Mouse (Mus musculus) intestine, embryonic 14.5 days (tissue): ENCODE data around the gene Nup107. TPM values are rescaled to one million over a fixed set of nuclear protein-coding genes. Genes with fewer than 3 reads are reported as not detected.

Experiments
- ATAC-seq: fragments of 200-750 bp; cut with Nextera tagmentation; replicated peaks from 2 replicates; pipeline ENCODE4 v1.8.0; 2017; ENCODE audit warnings: low read depth, moderate number of reproducible peaks, moderate TSS enrichment, moderate library complexity; ENCODE audit not compliant: low FRiP score, low TSS enrichment
- DNase-seq: peaks from one replicate; pipeline ENCODE4 v3.0.0-alpha.2; 2018; ENCODE audit warnings: low spot score
- H3K27ac ChIP-seq: fragments of 300-500 bp; sonication (generic); 2 replicates; pipeline ENCODE4 v1.5.1; 2014; ENCODE audit warnings: low read depth, mild to moderate bottlenecking, control low read depth
- H3K27me3 ChIP-seq: fragments of 300-500 bp; sonication (generic); replicated peaks from 2 replicates; pipeline ENCODE4 v1.6.1; 2014; ENCODE audit warnings: low read length, control low read depth; ENCODE audit not compliant: control insufficient read depth, insufficient read depth
- H3K36me3 ChIP-seq: fragments of 300-500 bp; sonication (generic); 2 replicates; pipeline ENCODE4 v1.6.1; 2014; ENCODE audit warnings: low read length, control low read depth; ENCODE audit not compliant: control insufficient read depth, insufficient read depth
- H3K4me1 ChIP-seq: fragments of 300-500 bp; sonication (generic); replicated peaks from 2 replicates; pipeline ENCODE4 v1.6.1; 2014; ENCODE audit warnings: low read length, control low read depth, mixed read lengths; ENCODE audit not compliant: control insufficient read depth, insufficient read depth
- H3K4me2 ChIP-seq: fragments of 300-500 bp; sonication (generic); 2 replicates; pipeline ENCODE4 v1.6.1; 2014; ENCODE audit warnings: low read length
- H3K4me3 ChIP-seq: fragments of 300-500 bp; sonication (generic); 2 replicates; pipeline ENCODE4 v1.5.1; 2014; ENCODE audit warnings: low read depth, low read length, control low read depth, mixed read lengths
- H3K9ac ChIP-seq: fragments of 300-500 bp; sonication (generic); 2 replicates; pipeline ENCODE4 v1.6.1; 2014; ENCODE audit warnings: mild to moderate bottlenecking, low read length
- H3K9me3 ChIP-seq: fragments of 300-500 bp; sonication (generic); 2 replicates; pipeline ENCODE4 v1.6.1; 2016; ENCODE audit warnings: low read length, control low read depth; ENCODE audit not compliant: control insufficient read depth
- WGBS: fragments of 180-500 bp; shearing (Covaris S2); extraction: QIAGEN DNeasy Blood & Tissue Kit; methylation state at CpG from one replicate; pipeline ENCODE4 v1.1.7; 2014; 5-methylcytosine and 5-hydroxymethylcytosine counted together
- polyA plus RNA-seq: library from polyadenylated mRNA; unstranded; fragments of >200 nt; fragmentation: Nextera tagmentation; extraction: Ambion mirVana; gene quantifications from 2 replicates; pipeline ENCODE4 v1.2.1, GENCODE M21; 2014

The Nup107 gene
- polyA plus RNA-seq, 1 experiment from 2014 or later = 60.8 TPM

GRCm38 (mm10) chr10:117730140-117730539, 62.4 kb downstream of the Nup107 start:
- Histone ChIP-seq H3K4me3 (no peak overlapping the region), H3K9ac (no peak overlapping the region), H3K4me1 (no peaks in the 10 kb centered on the region; the same call in 1 of the 2 replicates), H3K4me2 (no peak overlapping the region), H3K36me3 (no peaks in the 10 kb centered on the region), H3K27ac (no peak overlapping the region), H3K27me3 (no peaks in the 10 kb centered on the region), H3K9me3 (no peaks in the 10 kb centered on the region)
- WGBS = 95% methylated on average over 7 of the region's 7 CpGs
- ATAC-seq = no peak
- no peak for DNase-seq

DNA sequence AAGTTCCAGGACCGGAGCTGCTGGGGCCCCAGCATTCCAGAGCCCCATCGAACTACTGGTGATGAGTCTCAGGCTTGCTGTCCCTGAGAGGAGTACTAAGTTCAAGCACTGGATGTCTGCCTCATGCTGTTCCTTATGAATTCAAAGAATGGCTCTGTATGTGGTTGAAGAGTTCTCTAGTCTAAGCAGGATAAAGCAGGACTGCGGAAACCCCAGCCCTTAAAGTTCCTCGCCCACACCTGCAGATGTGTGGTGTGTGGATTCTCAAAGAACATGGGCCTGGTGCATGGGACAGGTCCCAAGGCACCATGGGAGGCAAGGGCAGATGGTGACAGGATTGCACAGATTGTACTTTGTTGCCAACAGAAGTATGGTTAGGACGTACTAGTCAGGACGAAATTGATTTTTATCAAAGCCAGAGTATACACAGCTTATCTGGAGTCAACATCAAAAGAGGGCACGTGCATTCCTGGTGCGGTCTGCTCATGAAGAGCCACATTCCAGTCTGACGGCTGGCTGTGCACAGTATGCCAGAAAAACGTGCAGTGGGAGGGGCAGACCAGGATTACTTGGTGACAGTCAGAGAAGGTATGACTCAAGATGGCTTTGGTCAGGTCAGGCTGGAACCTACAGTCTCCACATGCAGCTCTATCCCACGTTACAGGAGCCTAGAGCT, 63.2 kb downstream of the Nup107 start:
- Histone ChIP-seq H3K4me1 (no peaks in the 10 kb centered on the region; the same call in 1 of the 2 replicates), H3K9ac (no peak overlapping the region), H3K9me3 (no peaks in the 10 kb centered on the region), H3K36me3 (no peaks in the 10 kb centered on the region), H3K4me3 (no peak overlapping the region), H3K27ac (no peak overlapping the region), H3K27me3 (no peaks in the 10 kb centered on the region), H3K4me2 (no peak overlapping the region)
- peak; percentile 30; the same call in 1 of the 2 replicates for ATAC-seq
- DNase-seq = no peak
- WGBS = 54% methylated on average over 11 of the region's 11 CpGs

- Histone ChIP-seq H3K4me1 (no peaks in the 10 kb centered on the region; the same call in 1 of the 2 replicates), H3K27ac (no peak overlapping the region), H3K27me3 (no peaks in the 10 kb centered on the region), H3K4me2 (no peak overlapping the region), H3K4me3 (no peak overlapping the region), H3K9me3 (no peaks in the 10 kb centered on the region), H3K36me3 (no peaks in the 10 kb centered on the region), H3K9ac (no peak overlapping the region)
- WGBS = 80% methylated on average over 5 of the region's 5 CpGs
- ATAC-seq (no peak), DNase-seq (no peak)
These were observed 63.9 kb downstream of the Nup107 start for GRCm38 (mm10) chr10:117728574-117728973.

- Histone ChIP-seq H3K9ac (no peak overlapping the region), H3K4me3 (no peak overlapping the region), H3K27me3 (no peaks in the 10 kb centered on the region), H3K9me3 (no peaks in the 10 kb centered on the region), H3K4me1 (no peaks in the 10 kb centered on the region; the same call in 1 of the 2 replicates), H3K36me3 (no peaks in the 10 kb centered on the region), H3K4me2 (no peak overlapping the region), H3K27ac (no peak overlapping the region)
- DNase-seq (no peak), ATAC-seq (no peak)
- WGBS = 63% methylated on average over 9 of the region's 9 CpGs
These were observed 64.9 kb downstream of the Nup107 start for GRCm38 (mm10) chr10:117727518-117728110.

DNA sequence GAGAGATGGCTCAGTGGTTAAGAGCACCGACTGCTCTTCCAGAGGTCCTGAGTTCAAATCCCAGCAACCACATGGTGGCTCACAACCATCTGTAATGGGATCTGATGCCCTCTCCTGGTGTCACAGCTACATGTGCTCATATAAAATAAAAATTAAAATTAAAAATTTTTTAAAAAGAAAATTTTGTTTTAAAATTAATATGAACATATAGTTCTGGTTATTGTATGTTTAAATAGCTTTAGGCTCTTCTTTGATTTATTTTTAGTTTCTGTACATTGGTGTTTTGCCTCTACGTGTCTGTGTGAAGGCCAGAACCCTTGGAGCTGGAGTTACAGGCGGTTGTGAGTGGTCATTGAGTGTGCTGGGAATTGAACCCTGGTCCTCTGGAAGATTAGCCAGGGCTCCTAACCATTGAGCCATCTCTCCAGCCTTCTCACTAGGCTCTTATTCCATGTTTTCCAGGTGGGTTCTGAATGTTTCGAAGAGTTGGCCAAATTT, 65.6 kb downstream of the Nup107 start:
- Histone ChIP-seq H3K4me2 (no peak overlapping the region), H3K27me3 (no peaks in the 10 kb centered on the region), H3K4me3 (no peak overlapping the region), H3K9ac (no peak overlapping the region), H3K4me1 (no peaks in the 10 kb centered on the region; the same call in 1 of the 2 replicates), H3K27ac (no peak overlapping the region), H3K36me3 (no peaks in the 10 kb centered on the region), H3K9me3 (no peaks in the 10 kb centered on the region)
- WGBS = 97% methylated on average over 4 of the region's 4 CpGs
- no peak for DNase-seq
- ATAC-seq = no peak

DNA sequence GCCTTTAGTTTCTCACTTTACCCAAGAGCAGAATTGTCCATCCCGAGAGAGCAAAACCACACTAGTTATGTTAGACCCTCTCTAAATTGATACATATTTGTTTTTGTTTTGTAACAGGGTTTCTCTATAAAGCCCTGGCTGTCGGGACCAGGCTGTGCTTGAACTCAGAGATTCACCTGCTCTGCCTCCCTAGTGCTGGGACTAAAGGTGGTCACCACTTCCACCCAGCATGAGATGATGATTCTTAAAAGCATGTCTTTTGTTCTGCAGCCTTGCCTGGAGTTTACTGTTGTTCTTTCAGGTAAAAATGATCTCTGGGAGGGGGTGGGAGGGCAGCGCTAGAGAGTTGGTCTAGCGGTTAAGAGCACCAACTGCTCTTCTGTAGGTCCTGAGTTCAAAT, 66.2 kb downstream of the Nup107 start:
- H3K4me2 ChIP-seq = no peak overlapping the region
- no peak for DNase-seq
- WGBS = 90% methylated on average over 4 of the region's 4 CpGs

GRCm38 (mm10) chr10:117725671-117726070, 66.8 kb downstream of the Nup107 start:
- Histone ChIP-seq H3K4me2 (no peak overlapping the region), H3K36me3 (no peaks in the 10 kb centered on the region), H3K27me3 (no peaks in the 10 kb centered on the region), H3K9me3 (no peaks in the 10 kb centered on the region), H3K4me3 (no peak overlapping the region), H3K4me1 (no peaks in the 10 kb centered on the region; the same call in 1 of the 2 replicates), H3K27ac (no peak overlapping the region), H3K9ac (no peak overlapping the region)
- ATAC-seq (no peak), DNase-seq (no peak)
- 72% methylated on average over 7 of the region's 7 CpGs for WGBS

More for the DNA sequence above, 66.2 kb downstream of the Nup107 start:
- Histone ChIP-seq H3K4me3 (no peak overlapping the region), H3K36me3 (no peaks in the 10 kb centered on the region), H3K9me3 (no peaks in the 10 kb centered on the region), H3K27me3 (no peaks in the 10 kb centered on the region), H3K9ac (no peak overlapping the region), H3K4me1 (no peaks in the 10 kb centered on the region; the same call in 1 of the 2 replicates), H3K27ac (no peak overlapping the region)
- no peak for ATAC-seq

DNA sequence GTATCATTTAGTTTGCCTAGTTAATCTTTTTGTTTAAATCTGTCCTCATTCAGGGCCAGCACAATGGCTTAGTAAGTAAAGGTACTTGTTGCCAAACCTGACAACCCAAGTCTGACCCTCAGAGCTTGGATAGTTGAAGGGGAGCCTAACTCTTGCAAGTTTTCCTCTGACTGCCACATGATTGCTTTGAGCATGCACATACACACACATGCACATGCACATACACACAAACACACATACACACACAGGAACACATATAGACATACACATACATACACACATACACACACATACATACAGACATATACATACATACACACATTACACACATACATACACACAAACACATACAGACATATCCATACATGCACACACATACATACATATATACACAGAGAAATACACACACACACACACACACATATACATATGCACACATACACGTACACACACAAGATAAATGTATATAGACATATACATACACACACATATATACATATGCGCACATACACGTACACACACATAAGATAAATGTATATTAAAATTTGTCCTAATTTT, 67.6 kb downstream of the Nup107 start:
- H3K27me3 ChIP-seq = no peaks in the 10 kb centered on the region
- DNase-seq = no peak
- H3K4me3 ChIP-seq = no peak overlapping the region
- 94% methylated on average over 3 of the region's 3 CpGs for WGBS
- no peak for ATAC-seq
- no peak overlapping the region for H3K9ac ChIP-seq
- no peaks in the 10 kb centered on the region for H3K9me3 ChIP-seq
- no peak overlapping the region for H3K4me2 ChIP-seq
- H3K27ac ChIP-seq = no peak overlapping the region
- no peaks in the 10 kb centered on the region; the same call in 1 of the 2 replicates for H3K4me1 ChIP-seq
- H3K36me3 ChIP-seq = no peaks in the 10 kb centered on the region
